Mouse (Mus musculus) urinary bladder, adult 2 months (tissue): Measurements from ENCODE around the gene Gm21961. TPM values are rescaled to one million over a fixed set of nuclear protein-coding genes. Genes with fewer than 3 reads are reported as not detected.
"Not testable (repeated sequence)": the region's sequence is repeated elsewhere in the genome, so short reads cannot be mapped to it uniquely, and the experiment has no call there.

Experiments
- DNase-seq: peaks from one replicate; pipeline ENCODE4 v3.0.0; 2022; ENCODE audit warnings: low spot score
- polyA plus RNA-seq: library from polyadenylated mRNA; depleted of rRNA; stranded (reverse); fragments of >200 nt; gene quantifications from 2 replicates; pipeline ENCODE4 v1.2.3, GENCODE M21; 2012; rRNA removed

The Gm21961 gene
- not detected in 2 replicates for polyA plus RNA-seq

DNA sequence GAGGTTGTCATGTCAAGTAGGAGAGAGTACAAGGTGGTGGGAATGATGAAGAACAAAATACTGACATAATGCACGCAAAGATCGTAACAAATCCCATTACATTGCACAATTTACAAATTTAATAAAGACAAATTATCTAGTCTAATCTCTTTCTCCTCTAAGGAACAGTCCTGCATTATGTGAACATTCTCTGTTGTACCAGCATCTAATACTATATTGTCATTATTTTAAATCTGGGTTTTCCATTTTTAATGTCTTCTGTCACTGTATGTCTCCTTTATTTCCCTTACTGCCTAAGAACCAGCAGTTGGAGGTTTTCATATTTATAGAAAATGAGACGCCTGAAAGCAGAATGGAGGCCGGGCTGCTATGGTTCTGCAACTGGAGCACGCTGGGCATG lies at the start of gene Gm21961:
Gene Gm21961 (minus strand): TSS at position 101 of the 400 bp plus-strand sequence.
- DNase-seq, result no peak

DNA sequence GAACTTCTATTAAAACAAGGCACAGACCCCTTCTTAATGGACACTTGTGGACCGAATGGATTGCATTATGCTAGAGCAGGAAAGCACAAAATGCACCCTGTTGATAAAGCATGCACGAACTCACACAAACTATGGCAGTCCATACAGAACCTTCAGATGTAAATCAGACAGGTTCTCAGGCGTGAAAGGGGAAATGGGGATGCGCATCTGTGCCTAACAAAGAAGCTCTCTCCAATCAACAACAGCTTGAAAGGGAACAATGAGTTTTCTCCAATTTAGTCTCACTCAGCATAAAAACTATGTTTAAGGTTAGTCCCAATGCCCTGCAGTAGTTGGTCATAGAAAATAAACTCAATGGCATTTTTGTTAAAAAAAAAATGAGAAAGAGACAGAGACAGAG lies 27.3 kb upstream of the Gm21961 start:
- DNase-seq, result no peak

DNA sequence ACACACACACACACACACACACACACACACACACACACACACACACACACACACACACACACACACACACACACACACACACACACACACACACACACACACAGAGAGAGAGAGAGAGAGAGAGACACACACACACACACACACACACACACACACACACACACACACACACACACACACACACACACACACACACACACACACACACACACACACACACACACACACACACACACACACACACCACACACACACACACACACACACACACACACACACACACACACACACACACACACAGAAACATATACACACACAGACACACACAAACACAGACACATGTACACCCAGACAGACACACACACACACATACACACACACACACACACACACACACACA lies 24.5 kb upstream of the Gm21961 start:
- not testable (repeated sequence) for DNase-seq

DNA sequence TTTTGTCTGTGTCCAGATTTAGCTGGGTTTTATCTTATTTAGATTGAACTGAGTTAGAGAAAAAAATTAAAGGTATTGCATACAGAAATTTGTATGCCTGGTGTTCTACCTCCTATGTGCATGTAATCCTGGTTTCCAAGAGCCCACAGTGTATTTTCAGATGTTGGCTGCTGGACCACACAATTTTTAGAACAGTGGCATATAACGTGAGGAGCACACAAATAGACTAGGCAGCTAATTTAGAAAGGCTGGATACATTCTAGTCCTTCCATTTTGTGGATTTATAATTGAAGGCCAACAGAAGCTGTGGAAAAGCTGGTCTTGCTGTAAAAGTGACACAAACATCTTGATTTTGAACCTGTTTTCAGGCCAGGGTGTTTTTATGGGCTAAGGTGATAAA lies 3.3 kb upstream of the Gm21961 start:
- no peak for DNase-seq

DNA sequence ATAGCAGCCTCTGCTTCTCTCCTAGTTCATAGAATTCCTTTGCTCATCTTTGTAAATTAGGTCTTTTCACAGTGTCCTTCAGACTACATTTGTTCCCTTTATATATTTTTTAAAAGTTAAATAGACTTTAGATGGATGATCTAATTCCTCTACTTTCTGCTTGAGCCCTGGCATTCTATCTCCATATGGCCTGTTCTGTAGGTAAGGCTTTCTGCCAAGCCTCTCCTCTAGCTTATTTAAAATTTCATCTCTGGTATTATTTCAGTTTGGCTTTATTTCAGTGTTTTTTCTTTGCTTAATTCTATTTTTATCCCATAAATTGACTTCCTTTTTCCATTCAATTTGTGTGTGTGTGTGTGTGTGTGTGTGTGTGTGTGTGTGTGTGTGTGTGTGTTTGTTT lies 8.5 kb downstream of the Gm21961 start:
- DNase-seq, result no peak

DNA sequence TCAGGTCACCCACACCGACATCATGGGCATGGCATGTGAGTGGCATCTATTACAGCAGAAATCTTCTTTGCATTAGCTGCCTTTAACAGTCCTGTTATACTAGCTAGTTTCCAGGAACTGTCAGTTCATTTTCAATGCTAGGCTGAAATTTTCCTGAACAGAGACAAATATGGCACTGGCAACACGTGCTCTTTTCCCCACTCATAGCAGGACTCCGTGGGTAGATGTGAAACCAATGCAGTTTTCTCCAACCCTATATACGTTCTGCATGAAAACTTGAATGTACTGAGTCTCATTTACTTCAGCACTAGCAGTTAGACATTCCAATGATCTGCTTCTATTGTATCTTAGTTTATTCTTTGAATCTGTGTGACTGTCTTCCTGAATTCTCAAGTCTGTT lies 20.2 kb downstream of the Gm21961 start:
- no peak for DNase-seq

DNA sequence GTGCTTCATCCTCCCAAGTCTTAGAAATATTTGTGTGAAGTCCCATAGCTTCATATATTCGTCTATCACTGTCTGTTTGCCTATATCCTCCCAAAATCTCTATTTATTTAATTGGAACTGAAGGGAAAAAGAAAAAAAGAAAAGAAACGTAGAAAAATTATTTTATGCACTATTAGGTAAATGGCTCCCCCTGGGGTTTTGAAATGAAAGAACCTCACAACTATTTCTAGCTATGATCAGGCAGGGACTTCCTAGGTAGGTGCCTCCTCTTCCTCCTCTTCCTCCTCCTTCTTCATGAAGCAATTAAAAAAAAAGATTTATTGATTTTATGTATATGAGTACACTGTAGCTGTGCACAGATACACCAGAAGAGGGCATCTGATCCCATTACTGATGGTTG lies 34.7 kb downstream of the Gm21961 start:
- DNase-seq, result no peak

DNA sequence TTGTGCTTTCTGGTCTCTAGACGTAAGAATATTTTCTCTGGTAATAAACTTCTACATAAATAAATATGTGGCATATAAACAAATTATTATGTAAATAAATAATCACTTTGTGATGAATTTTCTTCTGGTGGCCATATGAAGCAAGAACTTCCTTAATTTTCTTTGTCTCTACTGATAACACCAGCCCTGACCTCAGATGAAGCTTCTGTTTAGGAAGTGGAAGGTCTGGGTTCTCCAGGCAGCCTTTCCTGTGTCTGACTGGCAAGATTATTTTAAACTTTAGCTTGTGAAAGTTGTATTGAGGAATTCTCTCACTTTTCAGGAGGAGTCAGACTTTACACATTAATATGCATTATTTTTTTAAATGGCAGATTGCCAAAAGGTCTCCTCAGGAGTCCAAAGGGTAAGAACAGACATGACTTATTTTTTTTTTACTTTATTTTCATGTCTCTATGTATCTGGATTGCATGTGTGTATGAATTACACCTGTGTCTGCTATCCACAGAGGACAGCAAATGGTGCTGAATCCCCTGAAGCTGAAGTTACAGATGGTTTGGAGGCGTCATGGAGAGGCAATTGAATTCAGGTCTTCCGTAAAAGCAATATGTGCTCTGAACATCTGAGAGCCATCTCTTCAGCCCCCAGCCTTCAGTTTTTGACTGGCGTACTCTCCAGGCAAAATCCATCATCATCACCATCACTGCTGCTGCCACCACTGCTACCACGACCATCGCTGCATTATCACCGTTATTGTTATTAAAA lies 38.5 kb downstream of the Gm21961 start:
- DNase-seq, result no peak

Other genes with a start within 250 kb of the Gm21961 start
- not detected in 2 replicates for gene Gm21798, start 197.2 kb downstream of the Gm21961 start, polyA plus RNA-seq